Mouse (Mus musculus): Measurements from ENCODE around the gene Crocc2. TPM values are rescaled to one million over a fixed set of nuclear protein-coding genes. Genes with fewer than 3 reads are reported as not detected.

Gene Crocc2
- polyA plus RNA-seq, 1 experiment from 2014 or later: 0.02 TPM

GRCm38 (mm10) chr1:93142871-93143270 is 25.7 kb upstream of the Crocc2 start:
- no peak overlapping the region for H3K27ac ChIP-seq (replicated peaks)
- no peak for DNase-seq (ENCODE audit: low spot score)
- H3K4me1 ChIP-seq: 0 out of 2 replicates have a peak, but pooled peaks cover 8% of the 10 kb centered on the region
- no peak overlapping the region for H3K4me3 ChIP-seq
- 84% methylated on average over 1 of the region's 1 CpGs for WGBS
- H3K27me3 ChIP-seq (ENCODE audit: low read depth, poor library complexity, severe bottlenecking): no peaks in the 10 kb centered on the region
- H3K36me3 ChIP-seq: no peaks in the 10 kb centered on the region
- no peaks in the 10 kb centered on the region for H3K9me3 ChIP-seq (replicated peaks)

- H3K4me3 ChIP-seq: no peak overlapping the region
- 82% methylated on average over 9 of the region's 9 CpGs for WGBS
These were observed 24.3 kb upstream of the Crocc2 start for GRCm38 (mm10) chr1:93144176-93144575.

GRCm38 (mm10) chr1:93150907-93151661 is 17.4 kb upstream of the Crocc2 start:
- no peaks in the 10 kb centered on the region for H3K4me1 ChIP-seq
- H3K9me3 ChIP-seq (replicated peaks): no peaks in the 10 kb centered on the region
- WGBS: 83% methylated on average over 2 of the region's 2 CpGs
- H3K27ac ChIP-seq (replicated peaks): no peak overlapping the region
- DNase-seq (ENCODE audit: low spot score): no peak
- H3K4me3 ChIP-seq: no peak overlapping the region
- no peaks in the 10 kb centered on the region for H3K36me3 ChIP-seq
- no peaks in the 10 kb centered on the region for H3K27me3 ChIP-seq (ENCODE audit: low read depth, poor library complexity, severe bottlenecking)

More at GRCm38 (mm10) chr1:93144176-93144575, 24.3 kb upstream of the Crocc2 start:
- Histone ChIP-seq H3K27me3 (ENCODE audit: low read depth, poor library complexity, severe bottlenecking) (no peaks in the 10 kb centered on the region), H3K36me3 (no peaks in the 10 kb centered on the region), H3K27ac (replicated peaks) (0 out of 2 replicates have a peak overlapping the region, but pooled peaks have one; percentile 33), H3K9me3 (replicated peaks) (no peaks in the 10 kb centered on the region), H3K4me1 (0 out of 2 replicates have a peak, but pooled peaks cover 5% of the 10 kb centered on the region)
- DNase-seq (ENCODE audit: low spot score): no peak

- H3K27ac ChIP-seq (replicated peaks): no peak overlapping the region
- DNase-seq (ENCODE audit: low spot score): no peak
- H3K36me3 ChIP-seq: no peaks in the 10 kb centered on the region
- no peak overlapping the region for H3K4me3 ChIP-seq
- no peaks in the 10 kb centered on the region for H3K9me3 ChIP-seq (replicated peaks)
- WGBS: 84% methylated on average over 4 of the region's 4 CpGs
- H3K27me3 ChIP-seq (ENCODE audit: low read depth, poor library complexity, severe bottlenecking): no peaks in the 10 kb centered on the region
- H3K4me1 ChIP-seq: 0 out of 2 replicates have a peak, but pooled peaks cover 4% of the 10 kb centered on the region
These were observed 11.0 kb upstream of the Crocc2 start for GRCm38 (mm10) chr1:93157566-93157965.

- no peak overlapping the region for H3K4me3 ChIP-seq
- DNase-seq (ENCODE audit: low spot score): no peak
- H3K9me3 ChIP-seq (replicated peaks): no peaks in the 10 kb centered on the region
- no peak overlapping the region for H3K27ac ChIP-seq (replicated peaks)
- no peaks in the 10 kb centered on the region for H3K27me3 ChIP-seq (ENCODE audit: low read depth, poor library complexity, severe bottlenecking)
- H3K36me3 ChIP-seq: no peaks in the 10 kb centered on the region
- 84% methylated on average over 8 of the region's 8 CpGs for WGBS
- 0 out of 2 replicates have a peak, but pooled peaks cover 4% of the 10 kb centered on the region for H3K4me1 ChIP-seq
These were observed 9.6 kb upstream of the Crocc2 start for GRCm38 (mm10) chr1:93158916-93159315.

- 0 out of 2 replicates have a peak, but pooled peaks cover 4% of the 10 kb centered on the region for H3K4me1 ChIP-seq
- H3K27me3 ChIP-seq (ENCODE audit: low read depth, poor library complexity, severe bottlenecking): no peaks in the 10 kb centered on the region
- WGBS: 89% methylated on average over 21 of the region's 21 CpGs
- DNase-seq (ENCODE audit: low spot score): no peak
- H3K27ac ChIP-seq (replicated peaks): no peak overlapping the region
- no peaks in the 10 kb centered on the region for H3K9me3 ChIP-seq (replicated peaks)
- H3K36me3 ChIP-seq: no peaks in the 10 kb centered on the region
- no peak overlapping the region for H3K4me3 ChIP-seq
These were observed 8.7 kb upstream of the Crocc2 start for GRCm38 (mm10) chr1:93159566-93160500.

GRCm38 (mm10) chr1:93160501-93161133 is 7.9 kb upstream of the Crocc2 start, which contains the start of gene 2310007B03Rik:
Gene 2310007B03Rik (minus strand): TSS chr1:93160948.
- 81% methylated on average over 8 of the region's 8 CpGs for WGBS
- H3K27ac ChIP-seq (replicated peaks): no peak within 1 kb of the TSS
- H3K4me3 ChIP-seq: no peak within 1 kb of the TSS
- H3K27me3 ChIP-seq (ENCODE audit: low read depth, poor library complexity, severe bottlenecking): no peaks in the 10 kb centered on the region
- DNase-seq (ENCODE audit: low spot score): no peak
- H3K9me3 ChIP-seq (replicated peaks): no peaks in the 10 kb centered on the region
- H3K4me1 ChIP-seq: 0 out of 2 replicates have a peak, but pooled peaks cover 4% of the 10 kb centered on the region
- H3K36me3 ChIP-seq: no peaks in the 10 kb centered on the region

- no peak overlapping the region for H3K4me3 ChIP-seq
- no peaks in the 10 kb centered on the region for H3K36me3 ChIP-seq
- DNase-seq (ENCODE audit: low spot score): no peak
- WGBS: 79% methylated on average over 8 of the region's 8 CpGs
- no peak overlapping the region for H3K27ac ChIP-seq (replicated peaks)
- no peaks in the 10 kb centered on the region for H3K27me3 ChIP-seq (ENCODE audit: low read depth, poor library complexity, severe bottlenecking)
- H3K4me1 ChIP-seq: 0 out of 2 replicates have a peak, but pooled peaks cover 4% of the 10 kb centered on the region
- H3K9me3 ChIP-seq (replicated peaks): no peaks in the 10 kb centered on the region
These were observed 7.2 kb upstream of the Crocc2 start for GRCm38 (mm10) chr1:93161350-93161749.

- Histone ChIP-seq H3K4me1 (0 out of 2 replicates have a peak, but pooled peaks cover 4% of the 10 kb centered on the region), H3K36me3 (no peaks in the 10 kb centered on the region), H3K4me3 (no peak overlapping the region), H3K27me3 (ENCODE audit: low read depth, poor library complexity, severe bottlenecking) (no peaks in the 10 kb centered on the region), H3K27ac (replicated peaks) (no peak overlapping the region), H3K9me3 (replicated peaks) (no peaks in the 10 kb centered on the region)
- 87% methylated on average over 10 of the region's 10 CpGs for WGBS
- no peak for DNase-seq (ENCODE audit: low spot score)
These were observed 6.6 kb upstream of the Crocc2 start for GRCm38 (mm10) chr1:93161921-93162320.

GRCm38 (mm10) chr1:93162588-93162987 is 5.9 kb upstream of the Crocc2 start:
- no peaks in the 10 kb centered on the region for H3K9me3 ChIP-seq (replicated peaks)
- WGBS: 86% methylated on average over 7 of the region's 7 CpGs
- H3K27me3 ChIP-seq (ENCODE audit: low read depth, poor library complexity, severe bottlenecking): no peaks in the 10 kb centered on the region
- no peak overlapping the region for H3K27ac ChIP-seq (replicated peaks)
- no peak for DNase-seq (ENCODE audit: low spot score)
- H3K4me3 ChIP-seq: no peak overlapping the region
- H3K4me1 ChIP-seq: 0 out of 2 replicates have a peak, but pooled peaks cover 4% of the 10 kb centered on the region
- no peaks in the 10 kb centered on the region for H3K36me3 ChIP-seq

- Histone ChIP-seq H3K27ac (replicated peaks) (no peak overlapping the region), H3K4me1 (peaks cover 15% of the 10 kb centered on the region)
- WGBS: 84% methylated on average over 9 of the region's 9 CpGs
These were observed 3.1 kb upstream of the Crocc2 start for GRCm38 (mm10) chr1:93165447-93165846.

GRCm38 (mm10) chr1:93166346-93167079 is 2.0 kb upstream of the Crocc2 start:
- 89% methylated on average over 11 of the region's 11 CpGs for WGBS
- no peaks in the 10 kb centered on the region for H3K27me3 ChIP-seq (ENCODE audit: low read depth, poor library complexity, severe bottlenecking)
- no peak for DNase-seq (ENCODE audit: low spot score)
- no peaks in the 10 kb centered on the region for H3K36me3 ChIP-seq
- H3K4me3 ChIP-seq: no peak overlapping the region
- no peak overlapping the region for H3K27ac ChIP-seq (replicated peaks)
- H3K4me1 ChIP-seq: peaks cover 11% of the 10 kb centered on the region
- H3K9me3 ChIP-seq (replicated peaks): no peaks in the 10 kb centered on the region

More at GRCm38 (mm10) chr1:93165447-93165846, 3.1 kb upstream of the Crocc2 start:
- no peak overlapping the region for H3K4me3 ChIP-seq
- H3K27me3 ChIP-seq (ENCODE audit: low read depth, poor library complexity, severe bottlenecking): no peaks in the 10 kb centered on the region
- DNase-seq (ENCODE audit: low spot score): no peak
- H3K9me3 ChIP-seq (replicated peaks): no peaks in the 10 kb centered on the region
- no peaks in the 10 kb centered on the region for H3K36me3 ChIP-seq
